Mouse (Mus musculus): ENCODE data around the gene 9230104L09Rik. TPM values are rescaled to one million over a fixed set of nuclear protein-coding genes. Genes with fewer than 3 reads are reported as not detected.

Gene 9230104L09Rik
- total RNA-seq (2021), result 1 to 10 TPM in 1 of 2 experiments, under 1 TPM in 1; 0.78 to 1.1 TPM
- long read RNA-seq, experiment 1, result 0 reads
- long read RNA-seq, experiment 2, partial matches to known transcripts, result 0 of 2 reads
- long read RNA-seq, experiment 2, other reads (novel, unspliced or antisense), result 1 of 2 reads

- intact Hi-C loops (cut with DNase I), result loop anchor here (10.0 kb wide), 1 partner anchor 190 kb away; the partner anchor contains the start of gene Nxt1
- DNase-seq, result peak; percentile 24 to 34
These were observed at the start of gene 9230104L09Rik for GRCm38 (mm10) chr2:148864966-148865365. 9230104L09Rik (minus strand) TSS chr2:148865038.

- DNase-seq, result peak; percentile 73 to 75
- intact Hi-C loops (cut with DNase I), result loop anchor here (1.0 kb wide), 2 partner anchors 51 to 150 kb away; no protein-coding TSS in a partner anchor
These were observed 37.4 kb upstream of the 9230104L09Rik start for GRCm38 (mm10) chr2:148902286-148902685.

GRCm38 (mm10) chr2:148900305-148900704 lies 35.5 kb upstream of the 9230104L09Rik start:
- intact Hi-C loops (cut with DNase I), result no loop called here
- no peak for DNase-seq

- intact Hi-C loops (cut with DNase I), result no loop called here
- no peak for DNase-seq
These were observed 31.4 kb upstream of the 9230104L09Rik start for GRCm38 (mm10) chr2:148896219-148896618.

GRCm38 (mm10) chr2:148893107-148893506 lies 28.3 kb upstream of the 9230104L09Rik start:
- intact Hi-C loops (cut with DNase I), result no loop called here
- DNase-seq, result no peak

- intact Hi-C loops (cut with DNase I), result no loop called here
- DNase-seq, result peak; percentile 25 to 46
These were observed 25.4 kb upstream of the 9230104L09Rik start for GRCm38 (mm10) chr2:148890021-148890851.

- intact Hi-C loops (cut with DNase I), result no loop called here
- no peak for DNase-seq
These were observed 24.6 kb upstream of the 9230104L09Rik start for GRCm38 (mm10) chr2:148889331-148890010.

GRCm38 (mm10) chr2:148888872-148889271 lies 24.0 kb upstream of the 9230104L09Rik start:
- DNase-seq, result no peak

GRCm38 (mm10) chr2:148884738-148885137 lies 19.9 kb upstream of the 9230104L09Rik start:
- DNase-seq, result peak in 1 of 2 experiments; percentile 17
- intact Hi-C loops (cut with DNase I), result no loop called here

More at GRCm38 (mm10) chr2:148888872-148889271, 24.0 kb upstream of the 9230104L09Rik start:
- intact Hi-C loops (cut with DNase I), result no loop called here

GRCm38 (mm10) chr2:148879199-148879598 lies 14.4 kb upstream of the 9230104L09Rik start:
- intact Hi-C loops (cut with DNase I), result no loop called here
- DNase-seq, result peak; percentile 56

GRCm38 (mm10) chr2:148878641-148879130 lies 13.8 kb upstream of the 9230104L09Rik start:
- intact Hi-C loops (cut with DNase I), result no loop called here
- DNase-seq, result peak in 1 of 2 experiments; percentile 20

GRCm38 (mm10) chr2:148877016-148877770 lies 12.4 kb upstream of the 9230104L09Rik start:
- intact Hi-C loops (cut with DNase I), result no loop called here
- DNase-seq, result peak; percentile 46 to 59

GRCm38 (mm10) chr2:148875335-148875811 lies 10.5 kb upstream of the 9230104L09Rik start, which contains the start of gene Cst3:
Cst3 (minus strand) TSS chr2:148875692.
- intact Hi-C loops (cut with DNase I), result no loop called here
- peak; percentile 96 for DNase-seq

GRCm38 (mm10) chr2:148874617-148875334 lies 9.9 kb upstream of the 9230104L09Rik start:
- DNase-seq, result peak; percentile 18 to 37
- intact Hi-C loops (cut with DNase I), result loop anchor here (1.0 kb wide), 1 partner anchor 22 kb away; no protein-coding TSS in a partner anchor

GRCm38 (mm10) chr2:148874224-148874616 lies 9.4 kb upstream of the 9230104L09Rik start:
- no peak for DNase-seq
- intact Hi-C loops (cut with DNase I), result loop anchor here (1.0 kb wide), 1 partner anchor 22 kb away; no protein-coding TSS in a partner anchor

GRCm38 (mm10) chr2:148872860-148873259 lies 8.0 kb upstream of the 9230104L09Rik start:
- intact Hi-C loops (cut with DNase I), result loop anchor here (2.0 kb wide), 1 partner anchor 22 kb away; no protein-coding TSS in a partner anchor
- peak in 1 of 2 experiments; percentile 40 for DNase-seq

- intact Hi-C loops (cut with DNase I), result no loop called here
- DNase-seq, result no peak
These were observed 5.7 kb upstream of the 9230104L09Rik start for GRCm38 (mm10) chr2:148870526-148870925.

GRCm38 (mm10) chr2:148868959-148869358 lies 4.1 kb upstream of the 9230104L09Rik start:
- DNase-seq, result no peak
- intact Hi-C loops (cut with DNase I), result loop anchor here (10.0 kb wide), 1 partner anchor 194 kb away; the partner anchor contains the start of gene Nxt1

- DNase-seq, result peak in 1 of 2 experiments; percentile 16
- intact Hi-C loops (cut with DNase I), result loop anchor here (10.0 kb wide), 1 partner anchor 187 kb away; the partner anchor contains the start of gene Nxt1
These were observed 3.1 kb downstream of the 9230104L09Rik start for GRCm38 (mm10) chr2:148861693-148862092.

All from heart, postnatal 14 days (tissue).